ENCODE assay signal across 26 mouse cellular contexts in genomic region chr7:107722536-107722935, GRCm38 (mm10). TPM values are rescaled to one million over a fixed set of nuclear protein-coding genes. Genes with fewer than 3 reads are reported as not detected.
"Had no signal": no experiment of that assay in that cellular context is flagged by ENCODE, and none has a peak within 500 bp of the region (broad histone marks: within the 10 kb centered on the region; RNA-seq: fewer than 3 reads in every experiment).

No protein-coding gene starts in this region.

- H3K27ac ChIP-seq: lung, embryonic 15.5 days; macrophage; midbrain, embryonic 13.5 days; midbrain, embryonic 15.5 days; neural tube, embryonic 12.5 days had no signal

- H3K36me3 ChIP-seq: midbrain, embryonic 13.5 days; midbrain, embryonic 15.5 days; neural tube, embryonic 12.5 days had no signal

- H3K27me3 ChIP-seq: lung, embryonic 15.5 days; midbrain, embryonic 13.5 days; midbrain, embryonic 15.5 days; neural tube, embryonic 12.5 days had no signal

- H3K9me3 ChIP-seq: lung, embryonic 15.5 days; megakaryocyte, embryonic 14.5 days; midbrain, embryonic 13.5 days; midbrain, embryonic 15.5 days had no signal

- H3K9ac ChIP-seq: liver, postnatal 0 days; lung, embryonic 15.5 days; midbrain, embryonic 13.5 days; midbrain, embryonic 15.5 days; neural tube, embryonic 12.5 days had no signal

- DNase-seq: liver, postnatal 0 days; lung, adult 2 months; lung, postnatal 14 days; lung, postnatal 36 days; retina, postnatal 1 day; right cerebral cortex, adult 18-20 months; right cerebral cortex, postnatal 25 days; right cerebral cortex, postnatal 4 days; spleen, adult 18-20 months; thymus, adult 2 months; thymus, postnatal 25 days; thymus, postnatal 4 days had no signal

- H3K4me1 ChIP-seq: lung, embryonic 15.5 days; megakaryocyte, embryonic 14.5 days; midbrain, embryonic 13.5 days; midbrain, embryonic 15.5 days; neural tube, embryonic 12.5 days had no signal

- H3K4me2 ChIP-seq: lung, embryonic 15.5 days; midbrain, embryonic 11.5 days; midbrain, embryonic 13.5 days; midbrain, embryonic 15.5 days; neural tube, embryonic 12.5 days had no signal

- H3K4me3 ChIP-seq: lung, embryonic 15.5 days; megakaryocyte, embryonic 14.5 days; midbrain, embryonic 13.5 days; midbrain, embryonic 15.5 days; neural tube, embryonic 12.5 days had no signal

- ATAC-seq: liver, postnatal 0 days; lung, postnatal 0 days; midbrain, embryonic 13.5 days; midbrain, embryonic 15.5 days had no signal

RNA-seq across cellular contexts. Expression of gene Cyb5r2, which starts 35.3 kb away (rescaled TPM):
- total RNA-seq: megakaryocyte progenitor cell, adult 5-6 weeks; midbrain, postnatal 0 days; monocyte, adult 5-6 weeks; neutrophil, adult 5-6 weeks had no signal
- polyA plus RNA-seq: lung, adult 2 months; macrophage; small intestine, adult 2 months; urinary bladder, adult 2 months had no signal
